Mouse (Mus musculus) spleen, adult 2 months (tissue): ENCODE results near the gene Nup43.

Experiments
- CTCF ChIP-seq: fragments of 200-500 bp; IDR thresholded peaks from 2 replicates; pipeline ENCODE4 v1.5.1; 2011; ENCODE audit warnings: mild to moderate bottlenecking, inconsistent platforms; ENCODE audit not compliant: insufficient read depth, insufficient read length, insufficient replicate concordance; ENCODE audit errors: extremely low read depth
- POLR2A ChIP-seq: fragments of 200-500 bp; IDR thresholded peaks from 2 replicates; pipeline ENCODE4 v1.6.1; 2011; ENCODE audit warnings: low read depth, low read length, inconsistent platforms

DNA sequence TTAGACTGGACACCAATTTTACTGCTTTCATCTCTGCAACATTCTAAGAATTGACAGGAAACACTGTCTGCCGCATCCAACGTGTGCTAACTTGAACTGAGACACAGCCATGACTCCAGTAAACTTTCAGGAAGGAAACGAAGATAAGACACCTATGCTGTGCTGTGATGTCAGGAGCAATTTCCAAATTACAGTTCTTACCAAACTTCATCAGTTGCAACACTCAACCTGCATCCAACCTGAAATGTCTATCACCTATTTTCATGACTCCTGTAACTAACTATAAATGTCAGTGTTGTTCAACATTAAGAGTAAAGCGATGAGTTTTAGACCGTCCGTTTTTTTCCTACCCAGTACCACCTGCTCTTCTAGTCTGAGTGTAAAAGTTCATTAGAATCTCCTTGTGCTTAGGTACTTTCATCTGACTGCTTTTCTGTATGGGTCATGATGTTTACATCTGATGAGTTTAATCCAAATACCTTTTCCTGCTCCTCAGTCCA is 3.2 kb upstream of the Nup43 start:
- no peak for TF ChIP-seq CTCF
- no peak for TF ChIP-seq POLR2A
